Mouse (Mus musculus) kidney, postnatal 4 days (tissue): Measurements from ENCODE around the gene Slf1.
A peak's percentile ranks its signal among the peaks of the same experiment; 100 is the strongest.
"Not testable (repeated sequence)": the region's sequence is repeated elsewhere in the genome, so short reads cannot be mapped to it uniquely, and the experiment has no call there.

Experiments
- DNase-seq, 2 experiments: peaks; one replicate each; pipeline ENCODE4 v3.0.0; 2021; ENCODE audit warnings: mixed read lengths in 2 of 2

Gene Slf1

GRCm38 (mm10) chr13:77134931-77135620 is at the start of gene Slf1, which contains the start of gene 2210408I21Rik:
TSS of gene Slf1 (minus strand) at chr13:77135473.
TSS of gene 2210408I21Rik (plus strand) at chr13:77135540.
- peak; percentile 91 to 94 for DNase-seq

- no peak for DNase-seq
These were observed 42.7 kb upstream of the Slf1 start for GRCm38 (mm10) chr13:77177931-77178330.

- DNase-seq, result no peak
These were observed 5.6 kb upstream of the Slf1 start for GRCm38 (mm10) chr13:77140890-77141289.

- DNase-seq, result no peak
These were observed 328 bp upstream of the Slf1 start for GRCm38 (mm10) chr13:77135621-77135981.

GRCm38 (mm10) chr13:77131132-77131531 is 4.1 kb downstream of the Slf1 start:
- DNase-seq, result no peak

GRCm38 (mm10) chr13:77128240-77128639 is 7.0 kb downstream of the Slf1 start:
- no peak for DNase-seq

GRCm38 (mm10) chr13:77125159-77125558 is 10.1 kb downstream of the Slf1 start:
- no peak for DNase-seq

GRCm38 (mm10) chr13:77118695-77119094 is 16.6 kb downstream of the Slf1 start:
- DNase-seq, result no peak

- no peak for DNase-seq
These were observed 27.5 kb downstream of the Slf1 start for GRCm38 (mm10) chr13:77107734-77108133.

- DNase-seq, result not testable (repeated sequence)
These were observed 42.4 kb downstream of the Slf1 start for GRCm38 (mm10) chr13:77092876-77093275.

- no peak for DNase-seq
These were observed 63.2 kb downstream of the Slf1 start for GRCm38 (mm10) chr13:77072030-77072429.

GRCm38 (mm10) chr13:77068847-77069246 is 66.4 kb downstream of the Slf1 start:
- no peak for DNase-seq

- no peak for DNase-seq
These were observed 72.1 kb downstream of the Slf1 start for GRCm38 (mm10) chr13:77063221-77063620.

- DNase-seq, result no peak
These were observed 85.5 kb downstream of the Slf1 start for GRCm38 (mm10) chr13:77049736-77050135.

- no peak for DNase-seq
These were observed 86.8 kb downstream of the Slf1 start for GRCm38 (mm10) chr13:77048461-77048860.

- no peak for DNase-seq
These were observed 87.9 kb downstream of the Slf1 start for GRCm38 (mm10) chr13:77047179-77047931.

GRCm38 (mm10) chr13:77046416-77046815 is 88.9 kb downstream of the Slf1 start:
- DNase-seq, result no peak

- no peak for DNase-seq
These were observed 89.9 kb downstream of the Slf1 start for GRCm38 (mm10) chr13:77045375-77045774.

GRCm38 (mm10) chr13:77043375-77043774 is 91.9 kb downstream of the Slf1 start:
- DNase-seq, result no peak

- no peak for DNase-seq
These were observed 105.7 kb downstream of the Slf1 start for GRCm38 (mm10) chr13:77029594-77029993.

- DNase-seq, result no peak
These were observed 116.4 kb downstream of the Slf1 start for GRCm38 (mm10) chr13:77018851-77019250.

- no peak for DNase-seq
These were observed 131.6 kb downstream of the Slf1 start for GRCm38 (mm10) chr13:77003684-77004083.

- no peak for DNase-seq
These were observed 132.6 kb downstream of the Slf1 start for GRCm38 (mm10) chr13:77002628-77003027.
